Mouse (Mus musculus): Measurements from ENCODE around the gene Cela1. TPM values are rescaled to one million over a fixed set of nuclear protein-coding genes. Genes with fewer than 3 reads are reported as not detected.

The Cela1 gene
- polyA plus RNA-seq, 1 experiment: 2.4 TPM

GRCm38 (mm10) chr15:100651610-100652009 lies 36.1 kb downstream of the Cela1 start:
- no peak overlapping the region for H3K27ac ChIP-seq (ENCODE audit: insufficient read depth, low read length)
- TF ChIP-seq POLR2A (IDR thresholded peaks at IDR 0.05; ENCODE audit: insufficient read depth, low read length): no peak
- no peak for TF ChIP-seq CTCF (IDR thresholded peaks at IDR 0.05; ENCODE audit: low read depth, low read length)
- TF ChIP-seq EP300 (IDR thresholded peaks at IDR 0.05; ENCODE audit: insufficient read depth, low read depth, low read length): no peak

GRCm38 (mm10) chr15:100650111-100650510 lies 37.6 kb downstream of the Cela1 start:
- Histone ChIP-seq H3K27me3 (ENCODE audit: control insufficient read depth, insufficient read depth, low read length, poor library complexity, severe bottlenecking) (no peaks in the 10 kb centered on the region), H3K36me3 (ENCODE audit: control insufficient read depth, insufficient read depth, low read length, poor library complexity, severe bottlenecking) (no peaks in the 10 kb centered on the region), H3K9ac (ENCODE audit: low read depth, poor library complexity, severe bottlenecking) (no peak overlapping the region), H3K27ac (ENCODE audit: insufficient read depth, low read length) (no peak overlapping the region), H3K4me3 (ENCODE audit: low read depth, low read length) (no peak overlapping the region), H3K9me3 (replicated peaks; ENCODE audit: control insufficient read depth, insufficient read depth, low read length, poor library complexity, severe bottlenecking) (no peaks in the 10 kb centered on the region), H3K4me1 (ENCODE audit: control insufficient read depth, insufficient read depth, low read length) (peaks cover 5% of the 10 kb centered on the region)
- TF ChIP-seq POLR2A (IDR thresholded peaks at IDR 0.05; ENCODE audit: insufficient read depth, low read length) (no peak), EP300 (IDR thresholded peaks at IDR 0.05; ENCODE audit: insufficient read depth, low read depth, low read length) (no peak), CTCF (IDR thresholded peaks at IDR 0.05; ENCODE audit: low read depth, low read length) (no peak)

More at GRCm38 (mm10) chr15:100651610-100652009, 36.1 kb downstream of the Cela1 start:
- Histone ChIP-seq H3K4me3 (ENCODE audit: low read depth, low read length) (no peak overlapping the region), H3K9ac (ENCODE audit: low read depth, poor library complexity, severe bottlenecking) (no peak overlapping the region), H3K27me3 (ENCODE audit: control insufficient read depth, insufficient read depth, low read length, poor library complexity, severe bottlenecking) (no peaks in the 10 kb centered on the region), H3K4me1 (ENCODE audit: control insufficient read depth, insufficient read depth, low read length) (peaks cover 5% of the 10 kb centered on the region), H3K9me3 (replicated peaks; ENCODE audit: control insufficient read depth, insufficient read depth, low read length, poor library complexity, severe bottlenecking) (no peaks in the 10 kb centered on the region), H3K36me3 (ENCODE audit: control insufficient read depth, insufficient read depth, low read length, poor library complexity, severe bottlenecking) (no peaks in the 10 kb centered on the region)

- H3K4me3 ChIP-seq (ENCODE audit: low read depth, low read length): no peak overlapping the region
- no peak for TF ChIP-seq CTCF (IDR thresholded peaks at IDR 0.05; ENCODE audit: low read depth, low read length)
- no peak for TF ChIP-seq EP300 (IDR thresholded peaks at IDR 0.05; ENCODE audit: insufficient read depth, low read depth, low read length)
- TF ChIP-seq POLR2A (IDR thresholded peaks at IDR 0.05; ENCODE audit: insufficient read depth, low read length): no peak
- no peak overlapping the region for H3K27ac ChIP-seq (ENCODE audit: insufficient read depth, low read length)
- H3K9ac ChIP-seq (ENCODE audit: low read depth, poor library complexity, severe bottlenecking): no peak overlapping the region
- H3K27me3 ChIP-seq (ENCODE audit: control insufficient read depth, insufficient read depth, low read length, poor library complexity, severe bottlenecking): no peaks in the 10 kb centered on the region
- peaks cover 5% of the 10 kb centered on the region for H3K4me1 ChIP-seq (ENCODE audit: control insufficient read depth, insufficient read depth, low read length)
- no peaks in the 10 kb centered on the region for H3K36me3 ChIP-seq (ENCODE audit: control insufficient read depth, insufficient read depth, low read length, poor library complexity, severe bottlenecking)
- no peaks in the 10 kb centered on the region for H3K9me3 ChIP-seq (replicated peaks; ENCODE audit: control insufficient read depth, insufficient read depth, low read length, poor library complexity, severe bottlenecking)
Observed at GRCm38 (mm10) chr15:100646161-100646560, 41.6 kb downstream of the Cela1 start.

- Histone ChIP-seq H3K27me3 (ENCODE audit: control insufficient read depth, insufficient read depth, low read length, poor library complexity, severe bottlenecking) (no peaks in the 10 kb centered on the region), H3K36me3 (ENCODE audit: control insufficient read depth, insufficient read depth, low read length, poor library complexity, severe bottlenecking) (no peaks in the 10 kb centered on the region), H3K9ac (ENCODE audit: low read depth, poor library complexity, severe bottlenecking) (no peak overlapping the region), H3K9me3 (replicated peaks; ENCODE audit: control insufficient read depth, insufficient read depth, low read length, poor library complexity, severe bottlenecking) (no peaks in the 10 kb centered on the region), H3K4me1 (ENCODE audit: control insufficient read depth, insufficient read depth, low read length) (no peaks in the 10 kb centered on the region), H3K4me3 (ENCODE audit: low read depth, low read length) (no peak overlapping the region), H3K27ac (ENCODE audit: insufficient read depth, low read length) (no peak overlapping the region)
- no peak for TF ChIP-seq EP300 (IDR thresholded peaks at IDR 0.05; ENCODE audit: insufficient read depth, low read depth, low read length)
- no peak for TF ChIP-seq POLR2A (IDR thresholded peaks at IDR 0.05; ENCODE audit: insufficient read depth, low read length)
- no peak for TF ChIP-seq CTCF (IDR thresholded peaks at IDR 0.05; ENCODE audit: low read depth, low read length)
Observed at GRCm38 (mm10) chr15:100642451-100642850, 45.3 kb downstream of the Cela1 start.

GRCm38 (mm10) chr15:100641226-100641810 lies 46.4 kb downstream of the Cela1 start:
- no peak overlapping the region for H3K9ac ChIP-seq (ENCODE audit: low read depth, poor library complexity, severe bottlenecking)
- no peak for TF ChIP-seq CTCF (IDR thresholded peaks at IDR 0.05; ENCODE audit: low read depth, low read length)
- no peaks in the 10 kb centered on the region for H3K36me3 ChIP-seq (ENCODE audit: control insufficient read depth, insufficient read depth, low read length, poor library complexity, severe bottlenecking)
- H3K27me3 ChIP-seq (ENCODE audit: control insufficient read depth, insufficient read depth, low read length, poor library complexity, severe bottlenecking): no peaks in the 10 kb centered on the region
- no peak overlapping the region for H3K4me3 ChIP-seq (ENCODE audit: low read depth, low read length)
- H3K4me1 ChIP-seq (ENCODE audit: control insufficient read depth, insufficient read depth, low read length): no peaks in the 10 kb centered on the region
- no peaks in the 10 kb centered on the region for H3K9me3 ChIP-seq (replicated peaks; ENCODE audit: control insufficient read depth, insufficient read depth, low read length, poor library complexity, severe bottlenecking)
- H3K27ac ChIP-seq (ENCODE audit: insufficient read depth, low read length): no peak overlapping the region

GRCm38 (mm10) chr15:100639972-100640750 lies 47.6 kb downstream of the Cela1 start:
- H3K36me3 ChIP-seq (ENCODE audit: control insufficient read depth, insufficient read depth, low read length, poor library complexity, severe bottlenecking): no peaks in the 10 kb centered on the region
- no peak overlapping the region for H3K4me3 ChIP-seq (ENCODE audit: low read depth, low read length)
- H3K9me3 ChIP-seq (replicated peaks; ENCODE audit: control insufficient read depth, insufficient read depth, low read length, poor library complexity, severe bottlenecking): no peaks in the 10 kb centered on the region
- H3K27ac ChIP-seq (ENCODE audit: insufficient read depth, low read length): no peak overlapping the region
- H3K27me3 ChIP-seq (ENCODE audit: control insufficient read depth, insufficient read depth, low read length, poor library complexity, severe bottlenecking): no peaks in the 10 kb centered on the region
- TF ChIP-seq POLR2A (IDR thresholded peaks at IDR 0.05; ENCODE audit: insufficient read depth, low read length): no peak
- TF ChIP-seq CTCF (IDR thresholded peaks at IDR 0.05; ENCODE audit: low read depth, low read length): no peak
- TF ChIP-seq EP300 (IDR thresholded peaks at IDR 0.05; ENCODE audit: insufficient read depth, low read depth, low read length): no peak
- H3K9ac ChIP-seq (ENCODE audit: low read depth, poor library complexity, severe bottlenecking): no peak overlapping the region
- no peaks in the 10 kb centered on the region for H3K4me1 ChIP-seq (ENCODE audit: control insufficient read depth, insufficient read depth, low read length)

Measured in ES-Bruce4 (cell line).